Mouse (Mus musculus) CH12.LX (cell line): ENCODE results near the gene Myod1. TPM values are rescaled to one million over a fixed set of nuclear protein-coding genes. Genes with fewer than 3 reads are reported as not detected.
A peak's percentile ranks its signal among the peaks of the same experiment; 100 is the strongest.

Experiments
- DNase-seq: peaks from one replicate; pipeline ENCODE4 v3.0.0-alpha.2; 2013; ENCODE audit errors: extremely low read depth
- H3K27ac ChIP-seq: 2 replicates; pipeline ENCODE4 v1.5.1; 2012; ENCODE audit warnings: low read depth, mild to moderate bottlenecking, control low read depth, moderate library complexity; ENCODE audit not compliant: insufficient read depth
- H3K27me3 ChIP-seq: replicated peaks from 2 replicates; pipeline ENCODE3; 2012; ENCODE audit warnings: inconsistent platforms
- H3K36me3 ChIP-seq, 2 experiments: replicated peaks in 1 of 2; 2 replicates each; pipeline versions ENCODE3 to v1.6.1; 2012; ENCODE audit warnings: inconsistent platforms in 1 of 2, low read length in 1 of 2, mild to moderate bottlenecking in 1 of 2, mixed read lengths in 1 of 2, moderate library complexity in 1 of 2; ENCODE audit not compliant: control insufficient read depth in 1 of 2, insufficient read depth in 1 of 2
- H3K4me1 ChIP-seq, 2 experiments: 2 replicates each; pipeline ENCODE4 v1.6.1; 2012; ENCODE audit warnings: inconsistent platforms in 1 of 2, moderate library complexity in 1 of 2; ENCODE audit not compliant: insufficient read depth in 2 of 2, control insufficient read depth in 1 of 2
- H3K4me2 ChIP-seq: 2 replicates; pipeline ENCODE4 v1.6.1; 2012; ENCODE audit warnings: low read depth, mild to moderate bottlenecking, control low read depth; ENCODE audit not compliant: poor library complexity, insufficient read depth, severe bottlenecking
- H3K4me3 ChIP-seq, 3 experiments: fragments of 150-350 bp in 1 of 3; sonication (generic) in 1 of 3; replicated peaks in 1 of 3; 2 replicates each; pipeline versions ENCODE3 to v1.5.1; 2011 to 2012; ENCODE audit warnings: low read depth in 2 of 3, low read length in 2 of 3, mild to moderate bottlenecking in 2 of 3, moderate library complexity in 2 of 3, control low read depth in 1 of 3, improper control_type of control experiment in 1 of 3, inconsistent platforms in 1 of 3, mixed read lengths in 1 of 3; ENCODE audit not compliant: poor library complexity in 1 of 3
- H3K79me2 ChIP-seq: replicated peaks from 2 replicates; pipeline ENCODE4 v1.6.1; 2012; ENCODE audit warnings: mild to moderate bottlenecking, moderate library complexity; ENCODE audit not compliant: control insufficient read depth, poor library complexity, insufficient read depth, severe bottlenecking; ENCODE audit errors: extremely low read depth
- H3K9ac ChIP-seq: 2 replicates; pipeline ENCODE4 v1.6.1; 2012; ENCODE audit warnings: low read depth, mild to moderate bottlenecking, control low read depth, moderate library complexity; ENCODE audit not compliant: insufficient read depth
- H3K9me3 ChIP-seq: replicated peaks from 2 replicates; pipeline ENCODE3; 2012; ENCODE audit warnings: low read length, inconsistent platforms, mixed read lengths
- BHLHE40 ChIP-seq: IDR thresholded peaks from 2 replicates; pipeline ENCODE4 v1.6.1; 2011; ENCODE audit warnings: mild to moderate bottlenecking, low read depth, low read length, improper control_type of control experiment
- CTCF ChIP-seq, 2 experiments: IDR thresholded peaks in 1 of 2; conservative IDR thresholded peaks in 1 of 2; 2 replicates each; pipeline ENCODE4 v1.5.1; 2011 to 2012; ENCODE audit warnings: low read depth in 2 of 2, low read length in 2 of 2, improper control_type of control experiment in 1 of 2, inconsistent platforms in 1 of 2, mild to moderate bottlenecking in 1 of 2, moderate library complexity in 1 of 2
- ELF1 ChIP-seq: IDR thresholded peaks from 2 replicates; pipeline ENCODE4 v1.6.1; 2014; ENCODE audit warnings: low read depth, mild to moderate bottlenecking, inconsistent platforms, low read length, improper control_type of control experiment
- EP300 ChIP-seq: IDR thresholded peaks from 2 replicates; pipeline ENCODE4 v1.6.1; 2011; ENCODE audit warnings: low read length, improper control_type of control experiment
- ETS1 ChIP-seq: conservative IDR thresholded peaks from 2 replicates; pipeline ENCODE4 v1.6.1; 2012; ENCODE audit warnings: low read depth, mild to moderate bottlenecking, inconsistent platforms, low read length, improper control_type of control experiment, moderate library complexity
- GABPA ChIP-seq: IDR thresholded peaks from 2 replicates; pipeline ENCODE4 v1.6.1; 2012; ENCODE audit warnings: low read depth, low read length, improper control_type of control experiment, inconsistent platforms; ENCODE audit not compliant: insufficient replicate concordance
- HCFC1 ChIP-seq: IDR thresholded peaks from 2 replicates; pipeline ENCODE4 v1.6.1; 2012; ENCODE audit warnings: low read depth, mild to moderate bottlenecking, inconsistent platforms, low read length, improper control_type of control experiment
- IRF4 ChIP-seq: IDR thresholded peaks from 2 replicates; pipeline ENCODE4 v1.6.1; 2014; ENCODE audit warnings: low read depth, mild to moderate bottlenecking, inconsistent platforms, low read length, improper control_type of control experiment
- KAT2A ChIP-seq: IDR thresholded peaks from 2 replicates; pipeline ENCODE4 v1.6.1; 2012; ENCODE audit warnings: low read length, improper control_type of control experiment, inconsistent platforms; ENCODE audit not compliant: insufficient replicate concordance
- MAFK ChIP-seq: IDR thresholded peaks from 2 replicates; pipeline ENCODE4 v1.6.1; 2011; ENCODE audit warnings: low read length, improper control_type of control experiment; ENCODE audit not compliant: insufficient replicate concordance
- MAX ChIP-seq: IDR thresholded peaks from 2 replicates; pipeline ENCODE4 v1.6.1; 2011; ENCODE audit warnings: low read length, improper control_type of control experiment
- MAZ ChIP-seq: IDR thresholded peaks from 2 replicates; pipeline ENCODE4 v1.6.1; 2012; ENCODE audit warnings: low read depth, mild to moderate bottlenecking, inconsistent platforms, low read length, improper control_type of control experiment, moderate library complexity
- MEF2A ChIP-seq: IDR thresholded peaks from 2 replicates; pipeline ENCODE4 v1.6.1; 2014; ENCODE audit warnings: low read depth, mild to moderate bottlenecking, inconsistent platforms, low read length, improper control_type of control experiment, borderline replicate concordance
- MYC ChIP-seq: IDR thresholded peaks from 2 replicates; pipeline ENCODE4 v1.6.1; 2011; ENCODE audit warnings: low read depth, mild to moderate bottlenecking, improper control_type of control experiment, low read length
- NELFE ChIP-seq: IDR thresholded peaks from 2 replicates; pipeline ENCODE4 v1.6.1; 2011; ENCODE audit warnings: low read depth, low read length, improper control_type of control experiment
- PAX5 ChIP-seq: IDR thresholded peaks from 2 replicates; pipeline ENCODE4 v1.6.1; 2012; ENCODE audit warnings: low read length, inconsistent platforms, mixed read lengths
- POLR2A ChIP-seq: IDR thresholded peaks from 2 replicates; pipeline ENCODE4 v1.6.1; 2011; ENCODE audit warnings: low read depth, mild to moderate bottlenecking, improper control_type of control experiment, low read length
- RAD21 ChIP-seq: IDR thresholded peaks from 2 replicates; pipeline ENCODE4 v1.6.1; 2011; ENCODE audit warnings: low read depth, mild to moderate bottlenecking, low read length, improper control_type of control experiment, moderate library complexity
- RCOR1 ChIP-seq: conservative IDR thresholded peaks from 2 replicates; pipeline ENCODE4 v1.6.1; 2012; ENCODE audit warnings: low read depth, mild to moderate bottlenecking, inconsistent platforms, low read length, improper control_type of control experiment
- SIN3A ChIP-seq: IDR thresholded peaks from 2 replicates; pipeline ENCODE4 v1.6.1; 2012; ENCODE audit warnings: low read length, improper control_type of control experiment, inconsistent platforms
- SMC3 ChIP-seq: IDR thresholded peaks from 2 replicates; pipeline ENCODE4 v1.6.1; 2011; ENCODE audit warnings: low read depth, low read length, improper control_type of control experiment
- TCF12 ChIP-seq: IDR thresholded peaks from 2 replicates; pipeline ENCODE4 v1.6.1; 2014; ENCODE audit warnings: low read depth, mild to moderate bottlenecking, inconsistent platforms, low read length, improper control_type of control experiment
- UBTF ChIP-seq: IDR thresholded peaks from 2 replicates; pipeline ENCODE4 v1.6.1; 2012; ENCODE audit warnings: low read depth, mild to moderate bottlenecking, inconsistent platforms, low read length, improper control_type of control experiment, moderate library complexity
- ZC3H11A ChIP-seq: IDR thresholded peaks from 2 replicates; pipeline ENCODE4 v1.6.1; 2012; ENCODE audit warnings: low read depth, mild to moderate bottlenecking, inconsistent platforms, low read length, improper control_type of control experiment
- ZKSCAN1 ChIP-seq: IDR thresholded peaks from 2 replicates; pipeline ENCODE4 v1.6.1; 2012; ENCODE audit warnings: low read depth, inconsistent platforms, low read length, improper control_type of control experiment, borderline replicate concordance
- ZMIZ1 ChIP-seq: IDR thresholded peaks from 2 replicates; pipeline ENCODE4 v1.6.1; 2012; ENCODE audit warnings: low read depth, mild to moderate bottlenecking, inconsistent platforms, low read length, improper control_type of control experiment
- ZNF384 ChIP-seq: IDR thresholded peaks from 2 replicates; pipeline ENCODE4 v1.6.1; 2012; ENCODE audit warnings: low read depth, low read length, improper control_type of control experiment, inconsistent platforms
- dilution Hi-C: fragments of 300-500 bp; cut with MboI; formaldehyde crosslinking; loops from 2 replicates; pipeline ENCODE4 v1.14.3; 2020; ENCODE audit warnings: low sequenced_read_pairs; ENCODE audit not compliant: extremely low pct_unique_long_range_greater_than_20kb, extremely low pct_ligation_motif_present
- in situ Hi-C: fragments of 300-500 bp; cut with MboI; formaldehyde crosslinking; loops from 3 replicates; pipeline ENCODE4 v1.14.3; 2019; ENCODE audit warnings: low sequenced_read_pairs, low pct_ligation_motif_present, low pct_unique_long_range_greater_than_20kb, mixed read lengths
- polyA plus RNA-seq: library from polyadenylated mRNA; unstranded; fragments of >175 nt; gene quantifications from 2 replicates; pipeline ENCODE4 v1.2.1, GENCODE M21; 2012; ENCODE audit warnings: low read depth; ENCODE audit not compliant: insufficient read length
- total RNA-seq, 2 experiments: library from RNA; depleted of rRNA; stranded (reverse); fragments of 300-350 nt in 1 of 2; fragments of >200 nt in 1 of 2; gene quantifications; 2 replicates each; pipeline ENCODE4 v1.2.3; 2012 to 2014

Gene Myod1
- total and polyA plus RNA-seq, 3 experiments: not detected

GRCm38 (mm10) chr7:46378123-46378522, 1.8 kb downstream of the Myod1 start:
- Histone ChIP-seq H3K27me3 (peaks cover 58% of the 10 kb centered on the region), H3K79me2 (no peaks in the 10 kb centered on the region), H3K27ac (no peak overlapping the region), H3K4me3 (no peak overlapping the region), H3K9me3 (peaks cover 5% of the 10 kb centered on the region), H3K9ac (no peak overlapping the region), H3K36me3 (no peaks in the 10 kb centered on the region), H3K4me1 (peaks cover 8 to 22% of the 10 kb centered on the region in 2 experiments), H3K4me2 (peak overlapping the region; percentile 3; the same call in 1 of the 2 replicates)
- peak; percentile 12 for DNase-seq
- dilution Hi-C loops (no loop called here), in situ Hi-C loops (no loop called here)
- TF ChIP-seq SMC3: peak; percentile 44
- TF ChIP-seq NELFE: no peak
- no peak for TF ChIP-seq ELF1
- no peak for TF ChIP-seq POLR2A
- no peak for TF ChIP-seq PAX5
- no peak for TF ChIP-seq ZC3H11A
- TF ChIP-seq MAZ: no peak
- peak in 1 of 2 experiments; percentile 64; a peak in 2 of 4 replicates for TF ChIP-seq CTCF (conservative IDR thresholded peaks at IDR 0.05 in 1 of 2, IDR thresholded peaks at IDR 0.05 in 1 of 2; ENCODE audit: low read depth in 2 of 2, low read length in 2 of 2)
- no peak for TF ChIP-seq MYC
- no peak for TF ChIP-seq EP300
- peak; percentile 23 for TF ChIP-seq RAD21

- H3K36me3 ChIP-seq: no peaks in the 10 kb centered on the region
- in situ Hi-C loops (no loop called here), dilution Hi-C loops (no loop called here)
- 0 out of 2 replicates have a peak overlapping the region, but pooled peaks have one; percentile 32 for H3K4me2 ChIP-seq
- peak; percentile 42 for TF ChIP-seq IRF4
- no peak for TF ChIP-seq RCOR1
- peak; percentile 48; the same call in 1 of the 2 replicates for TF ChIP-seq MEF2A
- TF ChIP-seq TCF12: peak; percentile 41; the same call in 1 of the 2 replicates
- 0 out of 2 replicates have a peak, but pooled peaks have one; percentile 38 for TF ChIP-seq MAX
- no peak for TF ChIP-seq KAT2A
- no peak for TF ChIP-seq SIN3A
- TF ChIP-seq EP300: no peak
- no peak for TF ChIP-seq ZNF384
- TF ChIP-seq ELF1: 0 out of 2 replicates have a peak, but pooled peaks have one; percentile 6
- no peak for TF ChIP-seq ZKSCAN1
- peak; percentile 30 to 79; a peak in 3 of 4 replicates for TF ChIP-seq CTCF (conservative IDR thresholded peaks at IDR 0.05 in 1 of 2, IDR thresholded peaks at IDR 0.05 in 1 of 2; ENCODE audit: low read depth in 2 of 2, low read length in 2 of 2)
- no peak for TF ChIP-seq PAX5
- TF ChIP-seq ZMIZ1: no peak
- no peak for TF ChIP-seq BHLHE40
- TF ChIP-seq MAFK: no peak
- TF ChIP-seq POLR2A: no peak
- TF ChIP-seq ETS1: no peak
- TF ChIP-seq HCFC1: no peak; the same call in 1 of the 2 replicates
- TF ChIP-seq MYC: no peak
- TF ChIP-seq RAD21: peak; percentile 57
- no peak for TF ChIP-seq UBTF
- TF ChIP-seq GABPA: no peak
- TF ChIP-seq SMC3: peak; percentile 55
- H3K9me3 ChIP-seq: peaks cover 5% of the 10 kb centered on the region
- peaks cover 49% of the 10 kb centered on the region for H3K27me3 ChIP-seq
- peak; percentile 83 for DNase-seq
- no peaks in the 10 kb centered on the region for H3K79me2 ChIP-seq
- no peak overlapping the region for H3K27ac ChIP-seq
- H3K9ac ChIP-seq: no peak overlapping the region
- peaks cover 8 to 22% of the 10 kb centered on the region in 2 experiments for H3K4me1 ChIP-seq
- H3K4me3 ChIP-seq: no peak overlapping the region
Measured at GRCm38 (mm10) chr7:46378983-46379382, 2.7 kb downstream of the Myod1 start.
